Comparison of ENCODE assay signal across 11 mouse cellular contexts in the genomic region with DNA sequence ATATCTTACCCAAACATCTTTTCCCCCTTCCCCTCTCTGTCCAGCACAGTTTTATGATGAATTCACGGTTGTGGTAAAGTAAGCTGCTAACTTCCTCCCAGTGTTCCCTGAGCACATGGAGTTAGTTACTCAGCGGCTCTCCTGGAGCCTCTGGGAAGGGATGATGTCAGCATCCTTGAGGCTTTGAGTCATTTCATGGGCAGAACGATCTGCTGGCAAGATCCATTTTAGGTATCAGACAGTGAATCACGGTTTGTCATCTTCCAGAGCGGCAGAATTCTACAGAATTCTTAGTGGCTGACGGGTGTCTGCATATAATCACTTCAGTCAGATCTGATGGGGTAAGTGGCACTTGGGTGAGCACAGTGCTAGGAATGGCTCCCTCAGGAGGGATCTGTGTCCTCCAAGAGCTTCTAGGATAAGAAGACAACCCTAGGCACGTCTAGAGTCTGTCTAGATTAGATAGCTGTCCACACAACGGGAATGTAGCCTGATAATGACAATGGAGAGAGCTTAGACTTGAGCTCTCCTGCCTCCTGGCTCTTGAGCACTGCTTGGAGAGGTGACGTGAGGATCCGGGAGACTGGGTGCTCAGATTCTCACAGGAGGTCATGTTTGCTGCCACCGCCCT.
DNase-seq lines count a peak whose midpoint lies in the region; ATAC-seq and TF ChIP-seq lines count a peak whose summit lies in the region.
"Had no signal": no experiment of that assay in that cellular context is flagged by ENCODE, and none has a peak within 500 bp of the region (broad histone marks: within the 10 kb centered on the region; RNA-seq: fewer than 3 reads in every experiment).

No protein-coding gene starts in this region.

- peak overlapping the region; percentile 25 for H3K4me2 ChIP-seq in liver, embryonic 12.5 days
- H3K4me2 ChIP-seq: midbrain, embryonic 11.5 days had no signal

- H3K27me3 ChIP-seq in liver, embryonic 12.5 days (replicated peaks) = no peaks in the 10 kb centered on the region

- no peak overlapping the region for H3K4me3 ChIP-seq in liver, embryonic 12.5 days
- H3K4me3 ChIP-seq in bone marrow macrophage, adult 2 months (ENCODE audit: insufficient read depth, low read length) = peak overlapping the region; percentile 19
- H3K4me3 ChIP-seq in macrophage (ENCODE audit: inconsistent target) = no peak overlapping the region

- peaks cover 100% of the 10 kb centered on the region for H3K79me2 ChIP-seq in macrophage (ENCODE audit: inconsistent target)

- no peak for TF ChIP-seq CTCF in bone marrow macrophage, adult 2 months (IDR thresholded peaks at IDR 0.05; ENCODE audit: low read depth, low read length)

- no peak for TF ChIP-seq POLR2A in bone marrow macrophage, adult 2 months (IDR thresholded peaks at IDR 0.05; ENCODE audit: borderline replicate concordance, low read depth, low read length)

- no peak overlapping the region for H3K9ac ChIP-seq in liver, embryonic 12.5 days

- peaks cover 99% of the 10 kb centered on the region for H3K4me1 ChIP-seq in liver, embryonic 12.5 days
- peaks cover 65% of the 10 kb centered on the region for H3K4me1 ChIP-seq in bone marrow macrophage, adult 2 months (ENCODE audit: control insufficient read depth, insufficient read depth, low read length)

- DNase-seq in frontal cortex, postnatal 36 days (ENCODE audit: low spot score in 2 of 2) = peak; percentile 45 to 46
- DNase-seq in frontal cortex, postnatal 10 days (ENCODE audit: low spot score in 2 of 2) = no peak
- no peak for DNase-seq in liver
- DNase-seq in embryo, embryonic 11 days = no peak
- DNase-seq in urinary bladder, adult 18-20 months (ENCODE audit: low spot score in 2 of 2) = no peak
- DNase-seq: cerebellum, adult 8-10 months; gastrocnemius, postnatal 36 days had no signal

- ATAC-seq in liver, embryonic 12.5 days = peak; percentile 68

- 24% methylated on average over 11 of the region's 11 CpGs for WGBS in liver, embryonic 12.5 days (ENCODE audit: insufficient replicate concordance)
- WGBS in macrophage (ENCODE audit: missing documents) = 34% methylated on average over 8 of the region's 11 CpGs

- H3K36me3 ChIP-seq in liver, embryonic 12.5 days = peaks cover 13% of the 10 kb centered on the region
- no peaks in the 10 kb centered on the region for H3K36me3 ChIP-seq in macrophage (ENCODE audit: inconsistent target)

- no peaks in the 10 kb centered on the region for H3K9me3 ChIP-seq in liver, embryonic 12.5 days (replicated peaks)

- peak overlapping the region; percentile 46; the same call in 1 of the 2 replicates for H3K27ac ChIP-seq in liver, embryonic 12.5 days
- H3K27ac ChIP-seq in bone marrow macrophage, adult 2 months (ENCODE audit: insufficient read depth, low read depth, low read length) = peak overlapping the region; percentile 79
- H3K27ac ChIP-seq in macrophage = peak overlapping the region; percentile 76

Comparison
In these comparisons a context has a peak if more than half of its experiments do, and no peak if none do; other contexts are left out.
1. DNase-seq: peak in frontal cortex, postnatal 36 days (2 of 2); none in frontal cortex, postnatal 10 days (0 of 2), liver (single experiment), embryo, embryonic 11 days (single experiment) and urinary bladder, adult 18-20 months (0 of 2).
2. Peak in every context shown above with its lines, with median percentiles within 50 percentile points of each other: H3K27ac ChIP-seq.